In the genomic region with DNA sequence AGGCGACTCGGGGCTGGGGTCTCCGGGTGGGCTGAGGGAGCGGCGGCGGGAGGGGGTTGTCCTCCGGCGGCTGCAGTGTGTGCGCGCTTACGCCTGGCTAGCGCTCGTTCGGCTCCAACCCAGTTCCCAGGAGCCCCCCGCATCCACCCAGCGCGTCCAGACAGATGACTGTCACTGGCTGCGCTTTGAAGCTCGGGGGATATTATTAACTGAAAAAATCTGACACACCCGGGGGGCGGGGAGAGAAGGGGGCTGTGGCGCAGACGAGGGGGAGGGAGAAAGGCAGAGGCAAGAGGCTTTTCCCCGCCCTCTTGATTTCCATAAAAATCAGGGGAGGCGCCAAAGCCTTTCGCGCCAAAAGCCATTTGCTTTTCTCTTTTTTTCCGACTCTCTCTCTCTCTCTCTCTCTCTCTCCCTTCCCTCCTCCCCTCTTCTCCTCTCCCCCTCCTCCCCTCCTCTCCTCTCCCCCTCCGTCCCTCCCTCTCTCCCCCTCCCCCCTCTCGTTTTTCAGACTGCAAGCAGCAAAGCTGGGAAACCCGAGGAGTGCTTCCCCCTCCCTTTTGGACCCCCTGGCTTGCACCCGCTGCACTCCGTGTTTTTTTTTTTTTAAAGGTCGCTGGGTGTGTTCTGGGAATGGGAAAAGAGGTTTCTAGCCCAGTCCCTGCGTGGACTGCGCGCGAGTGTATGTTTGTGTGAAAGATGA, we compare ENCODE assay signal across 8 mouse cellular contexts. TPM values are rescaled to one million over a fixed set of nuclear protein-coding genes. Genes with fewer than 3 reads are reported as not detected.
DNase-seq lines count a peak whose midpoint lies in the region; ATAC-seq and TF ChIP-seq lines count a peak whose summit lies in the region.

Gene Mycn, minus strand, starts transcription at position 254 of the 703 bp plus-strand sequence.

- peak within 1 kb of the TSS; percentile 94 for H3K4me2 ChIP-seq in intestine, postnatal 0 days (replicated peaks; ENCODE audit: low read depth)
- peak within 1 kb of the TSS; percentile 93 for H3K4me2 ChIP-seq in limb, embryonic 11.5 days (ENCODE audit: low read depth, severe bottlenecking)
- peak within 1 kb of the TSS; percentile 95 for H3K4me2 ChIP-seq in midbrain, embryonic 14.5 days (ENCODE audit: low read length)
- H3K4me2 ChIP-seq in stomach, embryonic 15.5 days: peak within 1 kb of the TSS; percentile 89

- ATAC-seq in CD4-positive, CD25-positive, alpha-beta regulatory T cell, adult 4 months: no peak
- ATAC-seq in granulocyte monocyte progenitor cell, adult 5-6 weeks (replicated peaks; ENCODE audit: poor library complexity, severe bottlenecking): peak; percentile 15
- peak; percentile 66 for ATAC-seq in intestine, postnatal 0 days
- peak; percentile 67 for ATAC-seq in limb, embryonic 11.5 days (ENCODE audit: insufficient number of reproducible peaks, low FRiP score, low TSS enrichment, low read depth)
- peak; percentile 80 for ATAC-seq in midbrain, embryonic 14.5 days (ENCODE audit: low FRiP score, low TSS enrichment)
- peak; percentile 67 for ATAC-seq in stomach, embryonic 15.5 days (ENCODE audit: insufficient read depth, low FRiP score, low read depth)

- peak; percentile 9; the same call in 1 of the 2 replicates for TF ChIP-seq CTCF in intestine, postnatal 0 days (IDR thresholded peaks at IDR 0.05; ENCODE audit: low read depth)

- H3K27me3 ChIP-seq in intestine, postnatal 0 days (replicated peaks; ENCODE audit: control insufficient read depth, insufficient read depth, low read length): no peaks in the 10 kb centered on the region
- H3K27me3 ChIP-seq in limb, embryonic 11.5 days (ENCODE audit: control insufficient read depth, insufficient read depth, low read length): no peaks in the 10 kb centered on the region
- no peaks in the 10 kb centered on the region for H3K27me3 ChIP-seq in midbrain, embryonic 14.5 days (ENCODE audit: control insufficient read depth, insufficient read depth, low read length)
- no peaks in the 10 kb centered on the region for H3K27me3 ChIP-seq in stomach, embryonic 15.5 days (replicated peaks)

- peaks cover 4% of the 10 kb centered on the region; the same call in 1 of the 2 replicates for H3K36me3 ChIP-seq in intestine, postnatal 0 days (ENCODE audit: control insufficient read depth, insufficient read depth)
- peaks cover 3% of the 10 kb centered on the region for H3K36me3 ChIP-seq in limb, embryonic 11.5 days (ENCODE audit: control insufficient read depth, insufficient read depth, low read length)
- peaks cover 14% of the 10 kb centered on the region for H3K36me3 ChIP-seq in midbrain, embryonic 14.5 days (ENCODE audit: control insufficient read depth, insufficient read depth, low read length)
- no peaks in the 10 kb centered on the region for H3K36me3 ChIP-seq in stomach, embryonic 15.5 days

- WGBS in intestine, postnatal 0 days: under 1% methylated on average over 38 of the region's 38 CpGs
- WGBS in limb, embryonic 11.5 days: 1% methylated on average over 33 of the region's 38 CpGs
- under 1% methylated on average over 37 of the region's 38 CpGs for WGBS in midbrain, embryonic 14.5 days
- WGBS in stomach, embryonic 15.5 days: under 1% methylated on average over 37 of the region's 38 CpGs

- no peaks in the 10 kb centered on the region for H3K4me1 ChIP-seq in intestine, postnatal 0 days (replicated peaks; ENCODE audit: control insufficient read depth, insufficient read depth, low read length)
- peaks cover 20% of the 10 kb centered on the region for H3K4me1 ChIP-seq in limb, embryonic 11.5 days (ENCODE audit: control insufficient read depth, insufficient read depth, low read length)
- H3K4me1 ChIP-seq in midbrain, embryonic 14.5 days (ENCODE audit: control insufficient read depth, insufficient read depth, low read length): peaks cover 16% of the 10 kb centered on the region
- H3K4me1 ChIP-seq in stomach, embryonic 15.5 days: peaks cover 14% of the 10 kb centered on the region

- peak; percentile 28 for DNase-seq in CD4-positive, CD25-positive, alpha-beta regulatory T cell, adult 2 months (ENCODE audit: low read depth, low spot score)
- peak; percentile 97 for DNase-seq in embryo, embryonic 11 days
- DNase-seq in limb, embryonic 11.5 days (ENCODE audit: low spot score): peak; percentile 88
- peak; percentile 96 for DNase-seq in midbrain, embryonic 14.5 days

- H3K27ac ChIP-seq in intestine, postnatal 0 days (ENCODE audit: low read depth, low read length): peak within 1 kb of the TSS; percentile 80
- H3K27ac ChIP-seq in limb, embryonic 11.5 days (replicated peaks; ENCODE audit: low read depth, low read length): peak within 1 kb of the TSS; percentile 90
- peak within 1 kb of the TSS; percentile 97 for H3K27ac ChIP-seq in midbrain, embryonic 14.5 days (replicated peaks; ENCODE audit: low read depth, low read length)
- H3K27ac ChIP-seq in stomach, embryonic 15.5 days: peak within 1 kb of the TSS; percentile 86

- H3K9me3 ChIP-seq in intestine, postnatal 0 days (ENCODE audit: control insufficient read depth): no peaks in the 10 kb centered on the region
- no peaks in the 10 kb centered on the region for H3K9me3 ChIP-seq in limb, embryonic 11.5 days (ENCODE audit: control insufficient read depth, low read length)
- no peaks in the 10 kb centered on the region for H3K9me3 ChIP-seq in midbrain, embryonic 14.5 days (ENCODE audit: control insufficient read depth, low read length)
- no peaks in the 10 kb centered on the region for H3K9me3 ChIP-seq in stomach, embryonic 15.5 days

- peak within 1 kb of the TSS; percentile 62 for H3K9ac ChIP-seq in intestine, postnatal 0 days (ENCODE audit: low read depth, low read length)
- peak within 1 kb of the TSS; percentile 94 for H3K9ac ChIP-seq in limb, embryonic 11.5 days (ENCODE audit: low read length)
- peak within 1 kb of the TSS; percentile 91 for H3K9ac ChIP-seq in midbrain, embryonic 14.5 days (replicated peaks; ENCODE audit: low read length)
- peak within 1 kb of the TSS; percentile 56 for H3K9ac ChIP-seq in stomach, embryonic 15.5 days

- peak within 1 kb of the TSS; percentile 82 for H3K4me3 ChIP-seq in intestine, postnatal 0 days (ENCODE audit: low read depth, low read length)
- H3K4me3 ChIP-seq in limb, embryonic 11.5 days (ENCODE audit: low read depth, low read length): peak within 1 kb of the TSS; percentile 89
- peak within 1 kb of the TSS; percentile 82 for H3K4me3 ChIP-seq in midbrain, embryonic 14.5 days (replicated peaks; ENCODE audit: low read depth, low read length)
- H3K4me3 ChIP-seq in stomach, embryonic 15.5 days (replicated peaks): peak within 1 kb of the TSS; percentile 81

RNA-seq across cellular contexts. Expression of gene Mycn, which starts in this region (rescaled TPM):
- not detected for polyA plus RNA-seq in CD4-positive, CD25-positive, alpha-beta regulatory T cell, adult 4 months (2017; shearing (Covaris generic))
- total RNA-seq in granulocyte monocyte progenitor cell, adult 5-6 weeks (2014; fragmentation: Nextera tagmentation): not detected in 2 replicates
- total RNA-seq in granulocyte monocyte progenitor cell, adult 5-6 weeks (2017): 0.26 TPM in 1 of 2 replicates, not detected in the other
- 18.2 and 21.3 TPM in 2 replicates for polyA plus RNA-seq in intestine, postnatal 0 days (2015; fragmentation: Nextera tagmentation; extraction: Ambion mirVana)
- polyA plus RNA-seq in limb, embryonic 11.5 days (2014; fragmentation: Nextera tagmentation; extraction: Ambion mirVana): 115 and 120 TPM in 2 replicates
- polyA plus RNA-seq in midbrain, embryonic 14.5 days (2014; fragmentation: Nextera tagmentation; extraction: Ambion mirVana): 61.7 and 63.1 TPM in 2 replicates
- polyA plus RNA-seq in stomach, embryonic 15.5 days (2015; fragmentation: Nextera tagmentation; extraction: Ambion mirVana): 45.7 and 52.6 TPM in 2 replicates

Comparison
In these comparisons a context has a peak if more than half of its experiments do, and no peak if none do; other contexts are left out.
1. RNA of gene Mycn (polyA plus RNA-seq): 115 to 120 TPM in limb, embryonic 11.5 days, 61.7 to 63.1 TPM in midbrain, embryonic 14.5 days, 45.7 to 52.6 TPM in stomach, embryonic 15.5 days and 18.2 to 21.3 TPM in intestine, postnatal 0 days; not detected in CD4-positive, CD25-positive, alpha-beta regulatory T cell, adult 4 months; every median in the first group is over 10 times any median in the second.
2. Peak in ATAC-seq in granulocyte monocyte progenitor cell, adult 5-6 weeks; RNA of the gene not detected or under 1 TPM.
3. DNase-seq: peak in every context shown above with its lines; median percentile 97 in embryo, embryonic 11 days; 96 in midbrain, embryonic 14.5 days; 88 in limb, embryonic 11.5 days; 28 in CD4-positive, CD25-positive, alpha-beta regulatory T cell, adult 2 months.
4. Peak in every context shown above with its lines, with median percentiles within 50 percentile points of each other: H3K27ac ChIP-seq, H3K4me2 ChIP-seq, H3K4me3 ChIP-seq and H3K9ac ChIP-seq.